Mouse (Mus musculus) layer of hippocampus, adult 18-20 months (tissue): ENCODE measurements around the gene Gm5788. TPM values are rescaled to one million over a fixed set of nuclear protein-coding genes. Genes with fewer than 3 reads are reported as not detected.
"Not testable (repeated sequence)": the region's sequence is repeated elsewhere in the genome, so short reads cannot be mapped to it uniquely, and the experiment has no call there.

Experiments used
- DNase-seq, 2 experiments: peaks; one replicate each; pipeline ENCODE4 v3.0.0; 2022; ENCODE audit warnings: low spot score in 2 of 2
- long read RNA-seq: library from polyadenylated mRNA; stranded (forward); transcript quantifications from one replicate; pipeline ENCODE4 v2.0.0, GENCODE M21; 2021
- total RNA-seq, 2 experiments: library from RNA; stranded (reverse); gene quantifications; 2 replicates each; pipeline ENCODE4 v1.2.3; 2021

Gm5788 gene
- total RNA-seq: not detected
- long read RNA-seq: 0 reads

- DNase-seq: not testable (repeated sequence)
Measured at GRCm38 (mm10) chr12:87494421-87494820, at the start of gene Gm5788. TSS of gene Gm5788 (plus strand) at chr12:87494721.

GRCm38 (mm10) chr12:87449456-87449855 is 45.1 kb upstream of the Gm5788 start:
- DNase-seq: no peak

- no peak for DNase-seq
Measured at GRCm38 (mm10) chr12:87464678-87465297, 29.7 kb upstream of the Gm5788 start.

- DNase-seq: no peak
Measured at GRCm38 (mm10) chr12:87470263-87471136, 24.0 kb upstream of the Gm5788 start.

GRCm38 (mm10) chr12:87471421-87471963 is 23.0 kb upstream of the Gm5788 start:
- DNase-seq: peak in 1 of 2 experiments; percentile 35

GRCm38 (mm10) chr12:87471964-87472786 is 22.3 kb upstream of the Gm5788 start, which contains the start of gene Snw1:
TSS of gene Snw1 (minus strand) at chr12:87472274.
- DNase-seq: peak; percentile 93 to 97

GRCm38 (mm10) chr12:87474756-87475155 is 19.8 kb upstream of the Gm5788 start:
- no peak for DNase-seq

- DNase-seq: not testable (repeated sequence)
Measured at GRCm38 (mm10) chr12:87482482-87482881, 12.0 kb upstream of the Gm5788 start.

GRCm38 (mm10) chr12:87488683-87489082 is 5.8 kb upstream of the Gm5788 start:
- DNase-seq: not testable (repeated sequence)

GRCm38 (mm10) chr12:87514016-87514415 is 19.5 kb downstream of the Gm5788 start, which contains the start of gene Gm8300:
TSS of gene Gm8300 (plus strand) at chr12:87514316.
- DNase-seq: not testable (repeated sequence)

- not testable (repeated sequence) for DNase-seq
Measured at GRCm38 (mm10) chr12:87519616-87520015, 25.1 kb downstream of the Gm5788 start.

- DNase-seq: no peak
Measured at GRCm38 (mm10) chr12:87543927-87544326, 49.4 kb downstream of the Gm5788 start.

Other genes with a start within 250 kb of the Gm5788 start
- gene Vipas39, start 228.5 kb upstream of the Gm5788 start, total RNA-seq: 10 to 100 TPM; 51.8 to 52.9 TPM
- gene Ahsa1, start 228.2 kb upstream of the Gm5788 start, total RNA-seq: 100 to 1,000 TPM; 192 to 196 TPM
- under 1 TPM in 1 of 2 experiments, not detected in 1; 0.20 TPM for gene Ism2, start 195.0 kb upstream of the Gm5788 start, total RNA-seq
- gene Sptlc2, start 106.4 kb upstream of the Gm5788 start, total RNA-seq: 10 to 100 TPM; 24.6 to 40.9 TPM
- gene Slirp, start 50.8 kb upstream of the Gm5788 start, total RNA-seq: 10 to 100 TPM; 94.4 to 97.2 TPM
- gene Alkbh1, start 50.7 kb upstream of the Gm5788 start, total RNA-seq: 10 to 100 TPM; 19.4 to 21.0 TPM
- 10 to 100 TPM; 62.3 to 68.8 TPM for gene Snw1, start 22.4 kb upstream of the Gm5788 start, total RNA-seq
- not detected for gene Gm8300, start 19.6 kb downstream of the Gm5788 start, total RNA-seq
- gene Oog1, start 108.0 kb downstream of the Gm5788 start, total RNA-seq: not detected
- not detected for gene Gm4027, start 124.1 kb downstream of the Gm5788 start, total RNA-seq
- gene Gm16381, start 149.9 kb downstream of the Gm5788 start, total RNA-seq: not detected